Mouse (Mus musculus): Measurements from ENCODE around the gene Mov10l1.

The Mov10l1 gene

GRCm38 (mm10) chr15:88982534-88983079 is at the start of gene Mov10l1:
Gene Mov10l1, plus strand, starts transcription at chr15:88982909.
- DNase-seq (ENCODE audit: low spot score): peak; percentile 96

GRCm38 (mm10) chr15:88934141-88934540 is 48.6 kb upstream of the Mov10l1 start:
- no peak for DNase-seq (ENCODE audit: low spot score)

- no peak for DNase-seq (ENCODE audit: low spot score)
Observed at GRCm38 (mm10) chr15:88936619-88937290, 46.0 kb upstream of the Mov10l1 start.

- DNase-seq (ENCODE audit: low spot score): no peak
Observed at GRCm38 (mm10) chr15:88937291-88937650, 45.4 kb upstream of the Mov10l1 start.

GRCm38 (mm10) chr15:88942783-88943182 is 39.9 kb upstream of the Mov10l1 start:
- DNase-seq (ENCODE audit: low spot score): no peak

GRCm38 (mm10) chr15:88943896-88944551 is 38.7 kb upstream of the Mov10l1 start:
- DNase-seq (ENCODE audit: low spot score): no peak

- no peak for DNase-seq (ENCODE audit: low spot score)
Observed at GRCm38 (mm10) chr15:88946851-88947250, 35.9 kb upstream of the Mov10l1 start.

- no peak for DNase-seq (ENCODE audit: low spot score)
Observed at GRCm38 (mm10) chr15:88951246-88951645, 31.5 kb upstream of the Mov10l1 start.

GRCm38 (mm10) chr15:88954368-88955072 is 28.2 kb upstream of the Mov10l1 start, which contains the start of gene Ttll8:
Gene Ttll8, minus strand, starts transcription at chr15:88954418.
- DNase-seq (ENCODE audit: low spot score): peak; percentile 42

GRCm38 (mm10) chr15:88955342-88955741 is 27.4 kb upstream of the Mov10l1 start:
- DNase-seq (ENCODE audit: low spot score): no peak

GRCm38 (mm10) chr15:88957522-88957921 is 25.2 kb upstream of the Mov10l1 start:
- DNase-seq (ENCODE audit: low spot score): no peak

GRCm38 (mm10) chr15:88964070-88964578 is 18.6 kb upstream of the Mov10l1 start:
- DNase-seq (ENCODE audit: low spot score): no peak

GRCm38 (mm10) chr15:88972300-88972699 is 10.4 kb upstream of the Mov10l1 start:
- no peak for DNase-seq (ENCODE audit: low spot score)

GRCm38 (mm10) chr15:88978281-88979137 is 4.2 kb upstream of the Mov10l1 start, which contains the start of gene Mlc1:
Gene Mlc1, minus strand, starts transcription at chr15:88979007.
- no peak for DNase-seq (ENCODE audit: low spot score)

- DNase-seq (ENCODE audit: low spot score): no peak
Observed at GRCm38 (mm10) chr15:88979138-88979446, 3.6 kb upstream of the Mov10l1 start.

GRCm38 (mm10) chr15:88989236-88989635 is 6.5 kb downstream of the Mov10l1 start:
- no peak for DNase-seq (ENCODE audit: low spot score)

- DNase-seq (ENCODE audit: low spot score): no peak
Observed at GRCm38 (mm10) chr15:88998636-88999035, 15.9 kb downstream of the Mov10l1 start.

GRCm38 (mm10) chr15:88999124-88999523 is 16.4 kb downstream of the Mov10l1 start:
- no peak for DNase-seq (ENCODE audit: low spot score)

GRCm38 (mm10) chr15:89000367-89000766 is 17.7 kb downstream of the Mov10l1 start:
- no peak for DNase-seq (ENCODE audit: low spot score)

GRCm38 (mm10) chr15:89001245-89001644 is 18.5 kb downstream of the Mov10l1 start:
- DNase-seq (ENCODE audit: low spot score): no peak

GRCm38 (mm10) chr15:89007002-89007401 is 24.3 kb downstream of the Mov10l1 start:
- no peak for DNase-seq (ENCODE audit: low spot score)

- DNase-seq (ENCODE audit: low spot score): no peak
Observed at GRCm38 (mm10) chr15:89007781-89008180, 25.1 kb downstream of the Mov10l1 start.
